Mouse (Mus musculus) ZHBTc4 (cell line): ENCODE results near the gene Edem3.
"Not testable (repeated sequence)": the region's sequence is repeated elsewhere in the genome, so short reads cannot be mapped to it uniquely, and the experiment has no call there.

ENCODE experiments used
- DNase-seq: peaks from one replicate; pipeline ENCODE4 v3.0.0-alpha.2; 2011; ENCODE audit warnings: low read depth, low spot score

The Edem3 gene

GRCm38 (mm10) chr1:151810628-151811421 lies 55.7 kb downstream of the Edem3 start:
- no peak for DNase-seq

- DNase-seq = no peak
These were observed 56.3 kb downstream of the Edem3 start for GRCm38 (mm10) chr1:151811456-151811855.

DNA sequence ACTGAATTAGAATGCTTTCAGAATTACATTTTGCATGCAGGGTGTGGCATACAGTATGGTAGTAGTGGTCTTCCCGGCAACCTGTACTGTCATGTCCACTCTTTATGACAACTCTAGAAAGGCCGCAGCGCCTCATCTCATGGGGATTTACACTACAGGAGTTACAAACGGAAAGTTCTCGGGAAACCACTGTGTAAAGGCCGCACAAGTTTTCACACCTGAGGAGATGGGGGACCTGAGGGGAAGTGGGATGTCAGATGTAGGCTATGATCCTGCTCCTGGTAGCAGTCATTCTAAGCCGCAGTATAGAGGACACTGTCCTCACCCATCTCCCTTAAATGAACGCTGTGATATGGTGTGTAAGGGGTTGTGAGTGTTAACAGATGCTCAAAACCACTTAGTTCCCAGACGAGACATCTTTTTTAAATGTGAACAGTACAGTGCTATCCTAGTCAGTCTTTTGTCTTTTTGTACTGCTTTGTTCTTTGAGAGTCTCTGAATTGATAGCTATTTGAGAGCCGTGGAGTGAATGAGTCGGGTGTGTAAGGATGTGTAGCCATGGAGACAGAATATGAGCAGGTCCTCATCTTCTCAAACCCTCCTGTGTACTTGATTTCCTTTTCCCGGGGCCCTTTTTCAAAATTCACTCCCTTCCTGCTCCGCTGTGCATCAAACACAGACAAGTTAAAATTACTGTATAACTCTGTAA lies 57.0 kb downstream of the Edem3 start:
- DNase-seq = no peak

DNA sequence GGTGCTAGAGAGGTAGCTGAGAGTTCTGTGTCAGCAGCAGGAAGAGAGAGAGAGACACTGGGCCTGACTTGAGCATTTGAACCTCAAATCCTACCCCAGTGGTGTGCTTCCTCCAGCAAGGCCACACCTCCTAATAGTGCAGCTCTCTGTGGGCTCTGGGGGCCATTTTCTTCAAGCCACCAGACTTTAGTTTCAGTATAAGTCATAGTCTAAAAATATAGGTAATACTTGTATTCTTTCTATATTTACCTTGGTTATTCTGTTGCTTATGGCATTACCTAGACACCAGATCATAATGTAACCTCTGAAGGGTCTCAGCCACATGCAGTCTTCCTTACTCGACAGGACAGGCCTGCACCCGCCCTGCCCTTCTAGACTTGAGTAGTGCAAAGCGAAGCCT lies 60.9 kb downstream of the Edem3 start:
- no peak for DNase-seq

GRCm38 (mm10) chr1:151819190-151819589 lies 64.0 kb downstream of the Edem3 start:
- DNase-seq = no peak

- DNase-seq = peak; percentile 79
These were observed 65.3 kb downstream of the Edem3 start for GRCm38 (mm10) chr1:151820457-151820856.

GRCm38 (mm10) chr1:151825065-151825464 lies 69.9 kb downstream of the Edem3 start:
- DNase-seq = no peak

DNA sequence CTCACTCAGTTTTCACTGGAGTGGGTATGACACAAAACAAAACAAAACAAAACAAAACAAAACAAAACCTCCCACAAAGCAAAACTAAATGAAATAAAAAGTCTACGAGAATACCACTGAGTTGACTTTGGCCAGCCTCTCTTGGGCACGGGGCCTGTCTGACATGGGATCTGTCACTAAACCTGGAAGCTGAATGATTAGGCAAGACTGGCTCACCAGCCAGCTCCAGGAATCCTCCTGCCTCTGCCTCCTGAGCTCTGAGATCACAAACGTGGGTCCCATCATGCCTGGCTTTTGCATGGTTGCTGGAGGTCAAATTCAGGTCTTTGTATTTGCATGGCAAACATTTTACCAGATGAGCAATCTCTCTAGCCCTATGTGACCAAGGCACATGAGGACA lies 76.6 kb downstream of the Edem3 start:
- DNase-seq = no peak

- DNase-seq = no peak
These were observed 80.1 kb downstream of the Edem3 start for GRCm38 (mm10) chr1:151835261-151835660.

DNA sequence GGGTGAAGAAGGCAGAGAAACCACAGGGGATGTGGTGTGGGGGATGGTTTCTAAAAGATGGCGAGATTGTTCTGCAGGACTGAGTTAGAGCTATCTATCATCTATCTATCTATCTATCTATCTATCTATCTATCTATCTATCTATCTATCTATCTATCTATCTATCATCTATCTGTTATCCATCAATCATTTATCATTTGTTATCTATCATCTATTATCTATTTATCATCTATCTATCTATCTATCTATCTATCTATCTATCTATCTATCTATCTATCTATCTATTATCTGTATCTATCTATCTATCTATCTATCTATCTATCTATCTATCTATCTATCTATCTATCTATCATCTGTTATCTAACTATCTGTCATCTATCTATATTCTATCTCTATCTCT lies 85.2 kb downstream of the Edem3 start:
- not testable (repeated sequence) for DNase-seq

GRCm38 (mm10) chr1:151845252-151845832 lies 90.2 kb downstream of the Edem3 start:
- no peak for DNase-seq

GRCm38 (mm10) chr1:151845926-151846782 lies 91.0 kb downstream of the Edem3 start:
- DNase-seq = peak; percentile 61

DNA sequence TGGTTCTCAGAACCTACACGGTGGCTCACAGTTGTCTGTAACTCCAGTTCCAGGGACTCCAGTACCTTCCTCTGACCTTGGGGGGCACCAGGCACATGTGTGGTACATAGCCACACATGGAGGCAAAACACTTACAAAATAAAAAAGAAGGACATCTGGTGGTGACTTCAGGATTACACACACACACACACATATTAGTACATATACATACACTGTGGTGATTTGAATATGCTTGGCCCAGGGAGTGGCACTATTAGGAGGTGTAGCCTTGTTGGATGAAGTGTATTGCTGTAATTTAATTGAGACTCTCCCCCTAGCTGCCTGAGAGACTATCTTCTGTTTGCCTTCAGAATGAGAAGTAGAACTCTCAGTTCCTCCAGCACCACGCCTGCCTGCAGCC lies 93.1 kb downstream of the Edem3 start:
- DNase-seq = no peak

DNA sequence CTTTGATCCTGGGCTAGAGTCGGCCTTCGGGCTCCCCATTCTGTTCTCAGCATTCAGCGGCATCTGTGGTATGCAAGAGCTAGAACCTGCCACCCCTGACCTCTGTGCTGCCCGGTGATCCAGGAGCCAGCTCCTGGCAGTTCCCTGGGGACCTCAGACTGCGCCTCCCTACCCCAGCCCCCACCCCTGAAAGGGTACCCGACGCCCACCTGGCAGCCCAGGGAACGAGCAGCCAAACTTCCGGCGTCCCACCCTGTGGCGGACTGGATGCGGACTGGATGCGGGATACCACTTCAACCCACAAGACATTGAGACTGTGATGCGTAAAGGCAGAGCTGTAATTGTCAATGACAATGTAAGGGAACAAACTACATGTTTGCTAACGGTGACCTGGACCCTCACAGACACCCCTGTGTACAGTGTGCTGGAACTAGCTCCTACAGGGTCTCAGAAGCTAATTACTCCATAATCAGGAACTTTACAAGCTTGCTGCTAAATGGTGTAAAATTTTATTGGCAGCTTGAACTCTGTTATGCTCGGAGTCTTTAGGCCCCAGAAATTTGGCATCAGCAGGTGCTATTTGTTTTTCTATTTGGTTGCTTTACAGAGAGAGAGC lies 94.9 kb downstream of the Edem3 start:
- peak; percentile 59 for DNase-seq

- DNase-seq = peak; percentile 41
These were observed 96.1 kb downstream of the Edem3 start for GRCm38 (mm10) chr1:151851051-151851848.

DNA sequence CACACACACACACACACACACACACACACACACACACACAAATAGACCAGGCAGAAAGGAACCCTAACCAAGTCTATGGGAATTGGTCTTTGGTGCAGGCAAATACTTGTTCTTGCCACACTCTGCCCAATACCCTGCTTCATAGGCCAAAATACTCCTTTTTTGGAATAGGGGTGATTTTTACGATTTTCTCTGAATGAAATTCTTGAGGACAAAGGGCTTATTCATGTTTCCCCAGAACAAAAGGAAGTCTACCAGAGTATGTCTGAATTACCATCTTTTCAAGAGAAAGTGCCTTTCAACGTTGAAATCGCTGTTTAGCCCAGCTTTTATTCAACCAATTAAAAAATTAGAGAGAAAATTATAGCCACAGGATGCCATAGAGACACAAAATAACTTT lies 96.8 kb downstream of the Edem3 start:
- DNase-seq = no peak

GRCm38 (mm10) chr1:151855561-151855960 lies 100.4 kb downstream of the Edem3 start:
- DNase-seq = no peak

DNA sequence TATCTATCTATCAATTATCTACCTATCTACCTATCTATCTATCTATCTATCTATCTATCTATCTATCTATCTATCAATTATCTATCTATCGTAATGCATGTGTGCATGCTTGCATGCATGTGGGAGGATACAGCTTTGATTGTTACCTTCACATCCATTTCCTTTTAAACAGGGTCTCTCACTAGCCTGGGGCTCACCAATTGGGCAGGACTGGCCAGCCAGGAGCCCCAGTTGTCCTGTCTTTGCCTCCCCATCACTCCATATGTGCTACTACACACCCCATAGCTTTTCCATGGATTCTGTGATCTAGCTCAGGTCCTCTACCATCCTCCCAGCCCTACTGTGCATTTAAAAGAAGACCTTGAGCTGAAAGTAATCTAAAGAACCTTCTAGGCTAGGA lies 103.3 kb downstream of the Edem3 start:
- DNase-seq = no peak

DNA sequence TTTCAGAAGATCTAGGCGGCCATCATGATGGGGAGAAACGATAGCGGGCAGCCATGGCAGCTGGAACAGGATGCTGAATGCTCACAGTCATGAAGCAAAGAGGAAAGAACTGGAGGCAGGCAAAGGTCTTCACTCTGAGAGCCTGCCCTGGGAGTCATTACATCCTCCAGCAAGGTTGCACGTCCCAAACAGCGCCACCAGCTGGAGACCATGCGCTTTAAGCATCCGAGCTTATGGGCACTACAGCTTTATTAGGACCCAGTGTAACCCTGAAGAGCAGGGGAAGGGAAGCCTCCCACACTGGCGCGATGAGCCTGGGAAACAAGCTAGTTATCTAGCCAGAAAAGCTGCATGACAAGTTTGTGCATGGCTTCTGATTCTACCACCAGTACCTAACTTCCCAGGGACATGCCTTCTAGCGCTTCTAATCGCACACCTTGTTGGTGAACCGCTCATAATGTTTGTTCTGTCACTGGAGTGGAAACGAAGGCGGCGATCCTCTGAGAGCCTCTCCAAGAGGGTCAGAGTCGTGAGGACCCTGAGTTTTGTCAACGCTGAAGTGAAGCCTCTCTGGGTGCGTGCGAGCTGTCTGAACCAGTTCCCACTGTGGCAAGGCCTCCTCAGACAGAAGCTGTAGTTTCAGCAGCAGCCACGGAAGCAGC lies 106.3 kb downstream of the Edem3 start:
- peak; percentile 80 for DNase-seq

DNA sequence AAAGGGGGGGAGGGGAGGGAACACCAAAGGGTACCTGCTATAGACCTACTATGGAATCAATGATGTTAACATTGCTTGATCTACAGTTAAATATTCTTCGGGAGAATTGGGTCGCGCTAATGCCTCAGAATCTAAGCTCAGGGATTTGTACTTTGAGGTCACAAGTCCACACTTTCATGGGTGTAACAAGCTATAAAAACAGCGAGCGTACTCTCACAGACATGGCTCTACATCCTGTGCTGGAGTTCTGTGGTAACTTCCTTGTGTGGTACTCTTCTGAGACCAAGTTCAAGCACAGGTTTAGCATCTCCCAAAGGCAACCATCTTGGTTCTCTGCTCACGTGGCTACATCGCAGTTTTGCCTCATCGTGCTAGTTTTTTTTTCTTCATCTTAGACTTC lies 106.9 kb downstream of the Edem3 start:
- DNase-seq = no peak
